Mouse (Mus musculus): ENCODE results near the gene Kmt2e.

DNA sequence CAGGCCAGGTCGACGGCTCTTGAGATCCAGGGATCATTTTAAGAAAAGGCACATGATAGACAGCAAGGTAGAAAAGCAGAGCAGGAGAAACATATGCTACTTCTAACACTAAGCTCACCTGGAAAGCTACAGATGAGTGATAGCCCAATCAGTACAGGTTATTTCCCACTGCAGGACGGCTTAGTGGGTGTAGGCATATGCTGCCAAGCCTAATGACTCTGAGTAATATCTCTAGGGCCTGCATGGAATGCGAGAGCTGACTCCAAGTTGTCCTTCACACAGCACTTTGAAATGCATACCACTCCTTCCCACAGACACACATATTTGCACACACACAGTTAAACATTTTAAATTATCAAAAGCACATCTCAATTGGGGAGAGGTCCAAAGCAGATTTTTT is 55.0 kb downstream of the Kmt2e start:
- TF ChIP-seq EP300 (IDR thresholded peaks at IDR 0.05; ENCODE audit: low read depth) (no peak), CTCF (IDR thresholded peaks at IDR 0.05; ENCODE audit: low read depth) (no peak)
